Mouse (Mus musculus) C3H10T1/2 (cell line): ENCODE data around the gene Limch1. TPM values are rescaled to one million over a fixed set of nuclear protein-coding genes. Genes with fewer than 3 reads are reported as not detected.

Experiments used
- polyA plus RNA-seq, 2 experiments: library from polyadenylated mRNA; unstranded; fragments of >200 nt; fragmentation: generic; extraction: Trizol; gene quantifications; one replicate each; pipeline ENCODE4 v1.2.1; 2012; ENCODE audit warnings: missing spikeins in 2 of 2

Limch1 gene
- under 1 TPM in 1 of 2 experiments, not detected in 1; 0.35 TPM for polyA plus RNA-seq

GRCm38 (mm10) chr5:66745390-66745995 is at the start of gene Limch1:
Gene Limch1 (plus strand): TSS chr5:66745827.

GRCm38 (mm10) chr5:67098733-67099323 is 353.2 kb downstream of the Limch1 start, which contains the start of gene Phox2b:
Gene Phox2b (minus strand): TSS chr5:67099301.

Other genes starting within 250 kb of the Limch1 start
- 10 to 100 TPM in 1 of 2 experiments, 1 to 10 TPM in 1; 5.9 to 13.2 TPM for gene Apbb2, start 127.0 kb upstream of the Limch1 start, polyA plus RNA-seq
- gene Uchl1, start 69.7 kb upstream of the Limch1 start, polyA plus RNA-seq: under 1 TPM in 1 of 2 experiments, not detected in 1; 0.12 TPM